Mouse (Mus musculus): ENCODE results near the gene Ceacam20. TPM values are rescaled to one million over a fixed set of nuclear protein-coding genes. Genes with fewer than 3 reads are reported as not detected.
"Not testable (repeated sequence)": the region's sequence is repeated elsewhere in the genome, so short reads cannot be mapped to it uniquely, and the experiment has no call there.

Gene Ceacam20
- total RNA-seq (2017): not detected in 3 replicates

- no peak for ATAC-seq (replicated peaks; ENCODE audit: insufficient number of reproducible peaks, low FRiP score, low TSS enrichment, poor library complexity, severe bottlenecking)
These were observed at the start of gene Ceacam20 for GRCm38 (mm10) chr7:19964985-19965579. Gene Ceacam20 (plus strand): TSS chr7:19965412.

GRCm38 (mm10) chr7:19920166-19920505 lies 45.1 kb upstream of the Ceacam20 start:
- ATAC-seq (replicated peaks; ENCODE audit: insufficient number of reproducible peaks, low FRiP score, low TSS enrichment, poor library complexity, severe bottlenecking): no peak

GRCm38 (mm10) chr7:19920506-19921261 lies 44.5 kb upstream of the Ceacam20 start, which contains the start of gene Pvr:
Gene Pvr (minus strand): TSS chr7:19921160.
- peak; percentile 57 for ATAC-seq (replicated peaks; ENCODE audit: insufficient number of reproducible peaks, low FRiP score, low TSS enrichment, poor library complexity, severe bottlenecking)

GRCm38 (mm10) chr7:19923354-19923753 lies 41.9 kb upstream of the Ceacam20 start:
- no peak for ATAC-seq (replicated peaks; ENCODE audit: insufficient number of reproducible peaks, low FRiP score, low TSS enrichment, poor library complexity, severe bottlenecking)

GRCm38 (mm10) chr7:19923797-19924196 lies 41.4 kb upstream of the Ceacam20 start:
- no peak for ATAC-seq (replicated peaks; ENCODE audit: insufficient number of reproducible peaks, low FRiP score, low TSS enrichment, poor library complexity, severe bottlenecking)

GRCm38 (mm10) chr7:19925376-19925775 lies 39.8 kb upstream of the Ceacam20 start:
- ATAC-seq (replicated peaks; ENCODE audit: insufficient number of reproducible peaks, low FRiP score, low TSS enrichment, poor library complexity, severe bottlenecking): no peak

- no peak for ATAC-seq (replicated peaks; ENCODE audit: insufficient number of reproducible peaks, low FRiP score, low TSS enrichment, poor library complexity, severe bottlenecking)
These were observed 38.2 kb upstream of the Ceacam20 start for GRCm38 (mm10) chr7:19926849-19927480.

- no peak for ATAC-seq (replicated peaks; ENCODE audit: insufficient number of reproducible peaks, low FRiP score, low TSS enrichment, poor library complexity, severe bottlenecking)
These were observed 36.7 kb upstream of the Ceacam20 start for GRCm38 (mm10) chr7:19928486-19928885.

GRCm38 (mm10) chr7:19930481-19930880 lies 34.7 kb upstream of the Ceacam20 start:
- not testable (repeated sequence) for ATAC-seq (replicated peaks; ENCODE audit: insufficient number of reproducible peaks, low FRiP score, low TSS enrichment, poor library complexity, severe bottlenecking)

GRCm38 (mm10) chr7:19932133-19932876 lies 32.9 kb upstream of the Ceacam20 start:
- ATAC-seq (replicated peaks; ENCODE audit: insufficient number of reproducible peaks, low FRiP score, low TSS enrichment, poor library complexity, severe bottlenecking): 0 out of 2 replicates have a peak, but pooled peaks have one; percentile 18

- ATAC-seq (replicated peaks; ENCODE audit: insufficient number of reproducible peaks, low FRiP score, low TSS enrichment, poor library complexity, severe bottlenecking): peak; percentile 55
These were observed 32.1 kb upstream of the Ceacam20 start for GRCm38 (mm10) chr7:19932877-19933809.

GRCm38 (mm10) chr7:19935171-19935751 lies 30.0 kb upstream of the Ceacam20 start:
- peak; percentile 24; the same call in 1 of the 2 replicates for ATAC-seq (replicated peaks; ENCODE audit: insufficient number of reproducible peaks, low FRiP score, low TSS enrichment, poor library complexity, severe bottlenecking)

GRCm38 (mm10) chr7:19935961-19936360 lies 29.3 kb upstream of the Ceacam20 start:
- ATAC-seq (replicated peaks; ENCODE audit: insufficient number of reproducible peaks, low FRiP score, low TSS enrichment, poor library complexity, severe bottlenecking): no peak

GRCm38 (mm10) chr7:19937229-19937821 lies 27.9 kb upstream of the Ceacam20 start:
- no peak for ATAC-seq (replicated peaks; ENCODE audit: insufficient number of reproducible peaks, low FRiP score, low TSS enrichment, poor library complexity, severe bottlenecking)

GRCm38 (mm10) chr7:19939555-19940235 lies 25.5 kb upstream of the Ceacam20 start:
- no peak for ATAC-seq (replicated peaks; ENCODE audit: insufficient number of reproducible peaks, low FRiP score, low TSS enrichment, poor library complexity, severe bottlenecking)

- no peak for ATAC-seq (replicated peaks; ENCODE audit: insufficient number of reproducible peaks, low FRiP score, low TSS enrichment, poor library complexity, severe bottlenecking)
These were observed 25.0 kb upstream of the Ceacam20 start for GRCm38 (mm10) chr7:19940256-19940655.

- ATAC-seq (replicated peaks; ENCODE audit: insufficient number of reproducible peaks, low FRiP score, low TSS enrichment, poor library complexity, severe bottlenecking): no peak
These were observed 20.5 kb upstream of the Ceacam20 start for GRCm38 (mm10) chr7:19944709-19945108.
